Mouse (Mus musculus): ENCODE measurements at regions not wholly inside any gene's neighbourhood (a gene's known extent, or its start where the extent isn't known, plus 50 kb on each side); places are given as distances from the start of the nearest gene placed in this dataset.

DNA sequence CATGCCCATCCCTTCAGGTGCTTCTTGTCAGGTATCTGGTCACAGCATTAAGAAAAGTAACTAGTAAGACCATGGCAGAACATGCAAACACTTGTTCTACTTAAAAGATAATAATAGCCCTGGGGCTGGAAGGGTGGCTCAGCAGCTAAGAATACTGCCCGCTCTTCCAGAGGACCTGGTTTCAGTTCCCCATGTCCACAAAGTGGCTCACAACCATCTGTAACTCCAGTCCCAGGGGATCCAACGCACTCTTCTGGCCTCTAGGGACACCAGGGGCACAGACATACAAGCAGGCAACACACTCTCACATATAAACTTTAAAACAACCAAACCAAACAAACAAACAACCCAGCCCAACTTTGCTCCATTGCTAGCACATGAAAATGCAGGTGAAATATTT, 55.2 kb upstream of the Ppp2r5a start:
- Histone ChIP-seq H3K4me3 (ENCODE audit: control insufficient read depth in 1 of 2, insufficient read depth in 1 of 2, low read depth in 2 of 2, low read length in 2 of 2) (no peak overlapping the region), H3K27ac (ENCODE audit: control insufficient read depth, low read depth, low read length) (no peak overlapping the region), H3K4me1 (ENCODE audit: control insufficient read depth in 1 of 2, insufficient read depth in 2 of 2, low read length in 2 of 2) (no peaks in the 10 kb centered on the region; a peak in 1 of 4 replicates), H3K9me3 (replicated peaks; ENCODE audit: insufficient read depth, low read length) (no peaks in the 10 kb centered on the region), H3K36me3 (ENCODE audit: control insufficient read depth in 1 of 2, insufficient read depth in 2 of 2, low read length in 2 of 2) (0 out of 4 replicates have a peak, but pooled peaks cover 0 to 2% of the 10 kb centered on the region in 2 experiments), H3K27me3 (ENCODE audit: control insufficient read depth in 1 of 2, insufficient read depth in 2 of 2, low read length in 2 of 2) (peaks cover 5 to 9% of the 10 kb centered on the region in 2 experiments), H3K79me2 (ENCODE audit: control insufficient read depth, insufficient read depth, low read length, poor library complexity) (no peaks in the 10 kb centered on the region), H3K9ac (ENCODE audit: control insufficient read depth, low read depth, low read length, poor library complexity, severe bottlenecking) (no peak overlapping the region)
- no peak for DNase-seq (ENCODE audit: low read depth, low spot score)
- no peak for TF ChIP-seq MAZ (IDR thresholded peaks at IDR 0.05; ENCODE audit: low read depth, low read length)
- no peak for TF ChIP-seq CHD2 (IDR thresholded peaks at IDR 0.05; ENCODE audit: low read length)
- no peak for TF ChIP-seq RAD21 (IDR thresholded peaks at IDR 0.05; ENCODE audit: low read depth, low read length)
- TF ChIP-seq SIN3A (IDR thresholded peaks at IDR 0.05; ENCODE audit: low read length): no peak
- no peak for TF ChIP-seq HCFC1 (IDR thresholded peaks at IDR 0.05; ENCODE audit: low read depth, low read length)
- no peak for TF ChIP-seq ZKSCAN1 (IDR thresholded peaks at IDR 0.05; ENCODE audit: low read depth, low read length)
- TF ChIP-seq ZC3H11A (IDR thresholded peaks at IDR 0.05; ENCODE audit: low read depth, low read length): no peak
- no peak for TF ChIP-seq MAX (IDR thresholded peaks at IDR 0.05; ENCODE audit: low read length)
- TF ChIP-seq USF2 (IDR thresholded peaks at IDR 0.05; ENCODE audit: borderline replicate concordance in 1 of 2, insufficient read depth in 1 of 2, low read depth in 1 of 2, low read length in 2 of 2): no peak
- no peak for TF ChIP-seq MYB (IDR thresholded peaks at IDR 0.05; ENCODE audit: low read depth, low read length)
- no peak for TF ChIP-seq POLR2A (IDR thresholded peaks at IDR 0.05; ENCODE audit: control insufficient read depth in 1 of 2, insufficient read depth in 1 of 2, low read depth in 1 of 2, low read length in 2 of 2, poor library complexity in 1 of 2)
- TF ChIP-seq KAT2A (conservative IDR thresholded peaks at IDR 0.05; ENCODE audit: low read depth, low read length): no peak
- TF ChIP-seq ELF1 (IDR thresholded peaks at IDR 0.05; ENCODE audit: low read depth, low read length): no peak
- no peak for TF ChIP-seq POLR2AphosphoS5 (IDR thresholded peaks at IDR 0.05; ENCODE audit: borderline replicate concordance, low read depth, low read length)
- no peak for TF ChIP-seq SMC3 (IDR thresholded peaks at IDR 0.05; ENCODE audit: low read depth, low read length)
- TF ChIP-seq TCF12 (IDR thresholded peaks at IDR 0.05; ENCODE audit: low read depth, low read length): no peak
- TF ChIP-seq CTCF (IDR thresholded peaks at IDR 0.05 in 2 of 3, conservative IDR thresholded peaks at IDR 0.05 in 1 of 3; ENCODE audit: control insufficient read depth in 1 of 3, insufficient read depth in 1 of 3, low read depth in 2 of 3, low read length in 3 of 3, poor library complexity in 1 of 3, severe bottlenecking in 1 of 3): no peak
- TF ChIP-seq TBP (IDR thresholded peaks at IDR 0.05; ENCODE audit: low read depth, low read length): no peak
- no peak for TF ChIP-seq MEF2A (IDR thresholded peaks at IDR 0.05; ENCODE audit: extremely low read depth, insufficient replicate concordance, low read depth, low read length, poor library complexity, severe bottlenecking)

- 0 out of 4 replicates have a peak, but pooled peaks cover 0 to 2% of the 10 kb centered on the region in 2 experiments for H3K36me3 ChIP-seq (ENCODE audit: control insufficient read depth in 1 of 2, insufficient read depth in 2 of 2, low read length in 2 of 2)
- DNase-seq (ENCODE audit: low read depth, low spot score): no peak
- no peak overlapping the region for H3K4me3 ChIP-seq (ENCODE audit: control insufficient read depth in 1 of 2, insufficient read depth in 1 of 2, low read depth in 2 of 2, low read length in 2 of 2)
- peaks cover 5 to 7% of the 10 kb centered on the region in 2 experiments for H3K27me3 ChIP-seq (ENCODE audit: control insufficient read depth in 1 of 2, insufficient read depth in 2 of 2, low read length in 2 of 2)
- H3K27ac ChIP-seq (ENCODE audit: control insufficient read depth, low read depth, low read length): no peak overlapping the region
- TF ChIP-seq EP300 (IDR thresholded peaks at IDR 0.05; ENCODE audit: low read depth in 1 of 2, low read length in 2 of 2) (no peak), ELF1 (IDR thresholded peaks at IDR 0.05; ENCODE audit: low read depth, low read length) (no peak), POLR2AphosphoS2 (IDR thresholded peaks at IDR 0.05; ENCODE audit: low read length) (no peak), USF2 (IDR thresholded peaks at IDR 0.05; ENCODE audit: borderline replicate concordance in 1 of 2, insufficient read depth in 1 of 2, low read depth in 1 of 2, low read length in 2 of 2) (no peak), MYC (IDR thresholded peaks at IDR 0.05; ENCODE audit: low read depth, low read length) (no peak), CHD2 (IDR thresholded peaks at IDR 0.05; ENCODE audit: low read length) (no peak), UBTF (IDR thresholded peaks at IDR 0.05; ENCODE audit: borderline replicate concordance, insufficient read depth, low read depth, low read length) (no peak), ZMIZ1 (IDR thresholded peaks at IDR 0.05; ENCODE audit: low read depth, low read length) (no peak), ZKSCAN1 (IDR thresholded peaks at IDR 0.05; ENCODE audit: low read depth, low read length) (no peak), JUND (IDR thresholded peaks at IDR 0.05; ENCODE audit: low read depth, low read length) (no peak), POLR2A (IDR thresholded peaks at IDR 0.05; ENCODE audit: control insufficient read depth in 1 of 2, insufficient read depth in 1 of 2, low read depth in 1 of 2, low read length in 2 of 2, poor library complexity in 1 of 2) (no peak), GATA1 (IDR thresholded peaks at IDR 0.05; ENCODE audit: low read depth, low read length) (no peak), MYB (IDR thresholded peaks at IDR 0.05; ENCODE audit: low read depth, low read length) (no peak), CTCF (IDR thresholded peaks at IDR 0.05 in 2 of 3, conservative IDR thresholded peaks at IDR 0.05 in 1 of 3; ENCODE audit: control insufficient read depth in 1 of 3, insufficient read depth in 1 of 3, low read depth in 2 of 3, low read length in 3 of 3, poor library complexity in 1 of 3, severe bottlenecking in 1 of 3) (no peak), MAX (IDR thresholded peaks at IDR 0.05; ENCODE audit: low read length) (no peak), TAL1 (IDR thresholded peaks at IDR 0.05; ENCODE audit: low read length) (no peak), GABPA (IDR thresholded peaks at IDR 0.05; ENCODE audit: low read depth, low read length) (no peak), ZNF384 (IDR thresholded peaks at IDR 0.05; ENCODE audit: low read depth, low read length) (no peak), TBP (IDR thresholded peaks at IDR 0.05; ENCODE audit: low read depth, low read length) (no peak)
- no peaks in the 10 kb centered on the region for H3K79me2 ChIP-seq (ENCODE audit: control insufficient read depth, insufficient read depth, low read length, poor library complexity)
- no peaks in the 10 kb centered on the region for H3K9me3 ChIP-seq (replicated peaks; ENCODE audit: insufficient read depth, low read length)
- H3K9ac ChIP-seq (ENCODE audit: control insufficient read depth, low read depth, low read length, poor library complexity, severe bottlenecking): no peak overlapping the region
- H3K4me1 ChIP-seq (ENCODE audit: control insufficient read depth in 1 of 2, insufficient read depth in 2 of 2, low read length in 2 of 2): no peaks in the 10 kb centered on the region; a peak in 1 of 4 replicates
Measured at GRCm38 (mm10) chr1:191457103-191457502, 54.0 kb upstream of the Ppp2r5a start.

Data from MEL (cell line).